Mouse (Mus musculus): ENCODE measurements around the gene Rab7b.

DNA sequence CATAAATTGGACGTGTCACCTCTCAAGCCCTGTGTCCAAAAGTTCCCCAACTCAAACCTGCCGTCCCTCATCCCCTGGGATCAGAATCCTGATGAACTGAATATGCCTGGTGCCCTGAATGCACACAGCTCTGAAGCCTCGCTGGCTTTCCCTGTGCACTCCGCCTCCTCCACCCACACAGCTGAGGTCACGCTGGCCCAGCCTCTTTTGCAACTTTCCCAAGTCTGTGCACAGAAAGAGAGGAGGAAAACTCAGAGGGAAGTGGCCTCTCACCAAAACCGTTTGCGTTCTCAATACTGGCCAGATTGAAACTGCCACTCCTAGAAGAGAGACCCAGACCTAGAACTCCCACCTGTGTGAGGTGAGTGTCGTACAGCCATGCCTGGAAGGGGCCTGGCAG, at the start of gene Rab7b:
- TF ChIP-seq POLR2A (IDR thresholded peaks at IDR 0.05; ENCODE audit: borderline replicate concordance, extremely low read depth, low read depth, low read length) (no peak), CTCF (IDR thresholded peaks at IDR 0.05; ENCODE audit: insufficient read depth, low read length) (no peak)
